Mouse (Mus musculus) urinary bladder, postnatal 25 days (tissue): ENCODE data around the gene Ppm1l.
"Not testable (repeated sequence)": the region's sequence is repeated elsewhere in the genome, so short reads cannot be mapped to it uniquely, and the experiment has no call there.

ENCODE experiments used
- DNase-seq: peaks from one replicate; pipeline ENCODE4 v3.0.0; 2022; ENCODE audit warnings: low spot score

Ppm1l gene

GRCm38 (mm10) chr3:69372731-69373130 is 56.1 kb downstream of the Ppm1l start:
- no peak for DNase-seq

DNA sequence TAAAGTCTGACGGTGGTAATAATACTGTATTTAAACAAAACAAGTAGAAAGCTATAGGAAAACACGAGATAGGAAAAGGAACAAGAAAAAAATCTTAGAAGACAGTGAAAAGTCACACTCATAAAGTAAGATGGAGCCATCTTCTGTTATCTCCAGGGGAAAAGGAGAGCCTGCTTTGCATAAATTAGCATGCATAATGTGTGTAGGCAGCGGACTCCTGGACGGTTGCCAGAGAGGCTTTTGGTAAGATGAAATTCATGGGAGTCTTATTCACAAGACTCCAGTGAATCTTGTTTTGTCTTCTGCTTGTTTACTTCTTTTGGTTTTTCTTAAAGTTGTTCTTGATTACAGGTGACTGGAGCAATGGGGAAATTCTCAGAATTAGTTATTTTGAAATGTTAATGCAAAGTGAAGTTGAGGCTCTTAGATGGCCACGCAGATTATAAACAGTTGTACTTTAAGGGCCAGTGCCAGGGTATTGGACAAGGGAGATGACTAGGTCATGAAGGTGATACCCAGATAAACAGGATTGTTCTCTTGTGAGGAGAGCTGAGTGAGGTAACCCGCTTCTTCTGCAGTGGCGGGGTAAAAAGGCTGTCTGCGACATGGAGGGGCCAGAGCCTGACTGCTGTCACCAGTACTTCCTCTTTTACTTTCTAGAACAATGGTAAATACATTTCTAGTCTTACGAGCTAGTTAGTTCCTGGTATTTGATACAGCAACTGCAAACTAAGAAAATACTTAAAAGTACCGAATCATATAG is 57.1 kb downstream of the Ppm1l start:
- DNase-seq: no peak

- no peak for DNase-seq
Measured at GRCm38 (mm10) chr3:69374538-69374937, 57.9 kb downstream of the Ppm1l start.

DNA sequence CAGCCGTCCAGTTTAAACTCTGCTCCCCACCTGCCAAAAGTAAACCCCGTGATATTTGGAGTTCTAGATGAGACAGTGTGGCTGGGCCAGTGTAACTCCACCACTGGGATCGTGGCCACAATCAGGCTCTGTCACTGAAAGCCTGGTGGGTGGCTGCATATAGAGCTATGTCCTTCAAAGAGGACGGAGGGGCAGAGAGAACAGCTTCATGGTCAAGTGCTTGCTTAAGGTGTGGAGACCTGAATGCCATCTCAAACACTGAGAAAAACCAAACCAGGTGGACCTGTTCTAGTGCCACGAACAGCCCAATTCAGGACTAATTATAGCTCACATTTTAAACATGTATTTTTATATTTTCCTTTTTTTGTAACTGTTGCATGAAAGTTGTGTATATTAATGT is 58.3 kb downstream of the Ppm1l start:
- DNase-seq: no peak

GRCm38 (mm10) chr3:69381213-69381612 is 64.6 kb downstream of the Ppm1l start:
- no peak for DNase-seq

- not testable (repeated sequence) for DNase-seq
Measured at GRCm38 (mm10) chr3:69391834-69392233, 75.2 kb downstream of the Ppm1l start.

GRCm38 (mm10) chr3:69392298-69392697 is 75.6 kb downstream of the Ppm1l start:
- no peak for DNase-seq

DNA sequence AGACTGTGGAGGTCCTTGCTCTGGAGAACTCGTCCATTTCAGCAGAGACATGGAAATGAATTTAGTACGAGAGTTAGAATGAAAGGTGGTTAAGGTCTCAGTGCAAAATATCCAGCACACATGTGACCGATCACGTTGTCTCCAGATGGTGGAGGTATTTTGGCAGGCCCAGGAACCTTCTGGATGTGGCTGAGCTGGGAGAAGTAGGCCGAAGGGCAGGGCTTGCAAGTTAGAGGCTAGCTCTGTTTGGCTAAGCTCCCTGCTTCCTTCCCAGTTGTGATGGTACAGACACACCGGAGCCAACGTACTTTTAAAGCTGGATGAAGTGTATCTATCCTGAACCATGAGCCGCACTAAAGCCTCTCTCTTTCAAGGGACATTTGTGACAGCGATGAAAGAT is 76.4 kb downstream of the Ppm1l start:
- DNase-seq: no peak

DNA sequence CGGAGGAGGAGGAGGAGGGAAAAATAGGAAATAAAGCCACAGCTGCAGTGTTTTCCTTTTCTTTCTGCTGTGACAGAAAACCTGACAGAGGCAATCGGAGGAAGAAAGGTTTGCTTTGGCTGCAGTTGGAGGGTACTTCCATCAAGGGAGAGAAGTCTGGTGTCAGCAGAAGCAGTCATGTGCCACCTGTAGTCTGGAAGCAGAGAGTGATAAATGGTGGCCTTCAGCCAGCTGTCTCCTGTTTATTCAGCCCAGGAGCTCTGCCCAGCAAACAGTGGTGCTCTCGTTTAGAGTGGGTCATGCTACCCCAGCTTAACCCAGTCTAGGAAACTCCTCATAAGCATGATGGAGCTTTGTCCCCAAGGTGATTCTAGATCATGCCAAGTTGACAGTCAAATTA is 77.3 kb downstream of the Ppm1l start:
- DNase-seq: no peak

- no peak for DNase-seq
Measured at GRCm38 (mm10) chr3:69395084-69395483, 78.4 kb downstream of the Ppm1l start.

- DNase-seq: no peak
Measured at GRCm38 (mm10) chr3:69397733-69398132, 81.1 kb downstream of the Ppm1l start.

DNA sequence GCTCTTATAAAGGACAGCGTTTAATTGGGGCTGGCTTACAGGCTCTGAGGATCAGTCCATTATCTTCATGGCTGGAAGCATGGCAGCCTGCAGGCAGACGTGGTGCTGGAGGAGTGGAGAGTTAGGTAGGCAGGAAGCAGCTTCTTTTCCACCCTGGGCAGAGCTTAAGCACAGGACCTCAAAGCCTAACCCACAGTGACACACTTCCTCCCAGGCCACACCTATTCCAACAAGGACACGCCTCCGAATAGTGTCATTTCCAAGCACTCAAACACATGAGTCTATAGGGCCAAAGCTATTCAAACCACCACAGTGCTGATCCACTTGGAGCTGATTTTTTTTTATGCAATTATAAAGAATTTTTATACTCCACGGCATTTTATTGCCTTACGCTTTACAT is 82.7 kb downstream of the Ppm1l start:
- DNase-seq: no peak

DNA sequence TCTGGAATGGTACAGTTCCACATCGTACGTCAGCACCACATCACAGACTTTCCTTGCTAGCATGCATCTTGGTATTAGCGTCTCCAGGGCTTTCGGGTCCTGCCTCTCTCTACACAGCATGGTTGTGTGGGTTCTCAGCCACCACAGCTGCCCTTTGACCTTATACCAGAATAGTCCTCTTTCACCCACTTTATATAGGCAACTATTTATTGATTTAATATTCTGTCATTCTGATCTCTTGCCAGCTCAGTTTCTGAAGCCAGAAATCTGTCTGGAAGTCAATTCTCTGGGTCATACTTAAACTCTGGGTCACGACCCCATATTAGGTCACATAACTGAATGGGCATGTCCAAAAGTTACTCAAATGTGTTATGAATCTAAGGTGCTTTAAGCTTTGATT is 86.5 kb downstream of the Ppm1l start:
- no peak for DNase-seq

DNA sequence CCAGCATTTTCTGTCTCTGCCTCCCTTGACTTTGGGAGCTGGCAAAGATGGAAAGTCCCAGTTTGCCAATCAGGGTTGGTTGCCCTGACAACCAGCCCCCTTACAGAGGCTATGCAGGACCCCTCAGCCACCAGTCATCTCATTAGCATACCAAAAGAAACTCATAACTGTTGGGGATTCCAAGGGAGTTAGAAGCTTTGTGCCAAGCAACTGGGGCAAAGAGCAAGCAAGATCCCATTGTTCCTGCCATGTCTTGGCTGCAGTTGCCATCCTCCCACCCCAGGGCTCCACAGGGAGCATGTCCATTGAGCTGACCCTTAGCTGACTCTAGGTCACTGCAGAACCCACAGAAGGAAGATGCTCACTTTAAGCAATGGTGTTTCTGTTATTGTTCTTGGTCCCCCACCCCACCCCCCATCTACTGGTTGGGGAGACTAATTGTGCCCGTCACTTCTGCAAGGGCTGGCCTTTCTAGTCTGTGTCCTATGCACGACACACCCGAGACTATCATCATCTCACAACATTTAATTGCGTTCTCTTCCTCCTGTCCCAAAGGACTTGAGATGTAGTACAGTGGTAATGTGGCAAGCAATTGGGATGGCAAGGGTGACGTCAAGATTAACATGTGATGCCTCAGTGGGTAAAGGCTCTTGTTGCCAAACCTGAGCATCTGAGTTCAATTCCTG is 89.7 kb downstream of the Ppm1l start:
- DNase-seq: no peak

- no peak for DNase-seq
Measured at GRCm38 (mm10) chr3:69408064-69408463, 91.4 kb downstream of the Ppm1l start.

DNA sequence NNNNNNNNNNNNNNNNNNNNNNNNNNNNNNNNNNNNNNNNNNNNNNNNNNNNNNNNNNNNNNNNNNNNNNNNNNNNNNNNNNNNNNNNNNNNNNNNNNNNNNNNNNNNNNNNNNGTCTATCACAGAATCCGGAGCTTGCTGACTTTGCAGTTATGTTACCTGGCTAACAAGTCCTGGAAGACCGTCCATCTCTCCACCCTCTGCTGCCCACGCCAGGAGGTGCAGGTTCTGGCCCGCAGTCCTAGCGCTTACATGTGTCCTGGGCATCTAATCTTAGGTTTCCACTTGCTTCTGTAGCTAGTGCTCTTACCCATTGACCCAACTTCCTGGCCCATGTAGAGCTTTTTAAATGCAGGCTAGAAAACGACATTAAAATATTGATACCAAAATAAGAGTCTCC is 99.5 kb downstream of the Ppm1l start:
- no peak for DNase-seq

DNA sequence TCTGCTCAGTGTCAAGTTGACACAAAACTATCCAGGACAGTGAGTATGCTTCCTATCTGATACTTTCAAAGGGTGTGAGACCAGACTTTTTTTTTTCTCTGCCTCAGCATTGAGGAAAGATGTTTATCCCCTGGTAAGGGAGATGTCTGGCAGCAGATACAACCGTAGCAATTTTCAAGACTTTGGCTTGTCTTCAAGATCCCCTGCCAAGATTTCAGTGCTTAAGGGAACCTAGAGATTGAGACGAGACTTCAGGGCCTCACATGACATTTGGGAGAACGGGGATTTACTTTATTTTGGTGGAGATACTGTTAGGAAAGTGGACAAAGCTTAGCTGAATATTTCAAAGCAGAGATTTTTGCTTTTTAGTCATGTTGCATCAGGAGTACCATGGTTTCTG is 106.1 kb downstream of the Ppm1l start:
- DNase-seq: no peak

DNA sequence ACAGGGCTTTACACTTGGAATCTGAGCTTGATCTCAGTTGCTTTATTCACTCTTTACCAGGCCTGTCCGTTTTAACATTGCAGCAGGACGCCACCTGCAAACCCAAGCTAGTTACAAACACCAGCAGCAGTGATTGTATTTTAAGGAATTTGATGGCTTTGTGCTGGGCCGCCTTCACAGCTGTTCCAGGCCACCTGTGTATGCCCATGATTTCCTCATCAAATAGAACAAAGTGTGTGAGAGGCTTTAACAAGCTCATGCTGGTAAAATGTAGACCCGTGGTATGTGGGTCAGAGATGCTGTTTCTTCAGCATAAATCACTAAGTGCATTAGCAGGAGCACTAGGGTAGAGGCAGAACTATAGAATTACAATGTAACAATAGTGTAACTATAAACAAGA is 106.7 kb downstream of the Ppm1l start:
- no peak for DNase-seq

- DNase-seq: not testable (repeated sequence)
Measured at GRCm38 (mm10) chr3:69424781-69425180, 108.1 kb downstream of the Ppm1l start.

DNA sequence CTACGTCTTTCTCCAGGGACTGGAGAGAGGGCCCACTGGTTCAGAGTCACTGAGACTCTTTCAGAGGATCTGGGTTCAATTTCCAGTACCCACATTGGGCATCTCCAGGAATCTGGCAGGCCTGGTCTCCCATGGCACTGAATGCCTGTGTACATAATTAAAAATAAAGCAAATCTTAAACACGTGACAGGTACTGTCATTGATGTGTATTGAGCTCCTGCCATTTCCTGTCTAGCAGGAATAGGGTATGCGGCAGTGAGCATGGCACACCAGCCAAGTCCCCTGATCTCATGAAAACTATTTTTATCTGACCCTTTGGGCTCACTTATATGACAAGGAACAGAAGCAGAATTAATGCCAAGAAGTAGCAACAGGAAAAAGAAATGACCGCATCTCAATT is 110.6 kb downstream of the Ppm1l start:
- DNase-seq: no peak

GRCm38 (mm10) chr3:69428221-69428620 is 111.6 kb downstream of the Ppm1l start:
- no peak for DNase-seq

DNA sequence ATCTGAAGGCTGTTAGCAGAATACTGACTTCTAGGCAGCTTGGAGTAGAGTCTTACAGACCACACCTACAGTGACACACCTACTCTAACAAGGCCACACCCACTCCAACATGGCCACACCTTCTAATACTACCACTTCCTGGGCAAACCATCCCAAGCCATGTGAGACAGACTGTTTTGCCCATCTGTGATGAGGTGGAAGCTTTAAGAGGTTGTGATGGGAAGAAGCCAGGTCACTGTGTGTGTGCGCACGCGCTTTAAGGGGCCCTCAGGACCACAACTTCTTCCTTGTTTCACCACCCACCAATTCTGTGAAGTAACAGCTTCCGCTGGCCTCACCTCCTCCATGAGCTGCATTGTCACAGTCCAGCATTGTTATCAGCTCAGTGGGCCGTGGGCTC is 112.7 kb downstream of the Ppm1l start:
- DNase-seq: no peak

DNA sequence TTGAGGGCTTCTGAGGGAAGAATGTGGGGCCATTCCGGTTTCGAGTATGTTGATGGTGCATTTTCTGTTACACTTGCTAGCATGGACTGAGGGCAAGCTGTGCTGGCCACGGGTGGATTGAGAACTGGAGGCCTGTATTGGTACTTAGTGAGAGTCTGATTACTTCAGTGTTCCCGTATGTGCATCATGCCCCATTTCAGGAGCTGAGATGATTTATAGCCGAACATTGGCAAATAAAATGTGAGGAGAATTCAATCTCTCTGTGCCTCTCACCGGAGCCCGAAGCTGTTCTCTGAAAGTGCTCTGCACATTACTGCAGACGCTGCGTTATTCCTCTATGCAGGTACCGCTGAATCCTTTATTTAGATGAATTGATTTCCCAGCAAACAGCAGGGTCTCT is 116.9 kb downstream of the Ppm1l start:
- DNase-seq: no peak
